Mouse (Mus musculus): ENCODE results near the gene Spns2.

DNA sequence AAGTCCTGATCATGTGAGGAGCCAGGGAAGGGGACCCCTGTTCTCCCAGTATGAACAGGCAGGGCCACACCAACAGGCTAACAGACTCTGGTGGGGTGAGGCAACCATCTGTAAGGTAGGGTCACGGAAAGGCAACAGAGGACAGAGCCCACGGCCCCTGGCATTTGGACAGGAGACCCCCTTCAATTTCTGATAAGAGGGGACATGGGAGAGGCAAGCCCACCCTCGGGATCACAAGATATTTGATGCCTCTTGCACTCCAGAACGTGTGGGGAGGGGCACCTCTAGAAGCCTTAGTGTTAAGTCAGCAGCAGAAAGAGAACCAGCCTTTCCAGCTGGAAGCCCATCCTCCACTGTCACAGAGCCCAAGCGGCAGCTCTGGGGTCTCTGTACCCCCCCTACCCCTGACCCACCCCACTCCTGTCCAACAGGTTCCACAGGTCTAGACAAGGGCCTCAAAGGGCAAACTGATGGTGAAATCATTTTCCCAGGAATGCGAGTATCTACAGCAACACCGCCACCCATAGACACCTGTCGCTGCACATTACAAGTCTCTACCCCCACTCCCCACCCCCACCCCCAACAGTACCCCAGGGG, 83.5 kb downstream of the Spns2 start:
- no peak for TF ChIP-seq GATA1 (IDR thresholded peaks at IDR 0.05; ENCODE audit: borderline replicate concordance, low read length)
- TF ChIP-seq FLI1 (IDR thresholded peaks at IDR 0.05; ENCODE audit: low read length) = no peak
